Mouse (Mus musculus) heart, adult 2 months (tissue): ENCODE measurements at regions not wholly inside any gene's neighbourhood (a gene's known extent, or its start where the extent isn't known, plus 50 kb on each side); places are given as distances from the start of the nearest gene placed in this dataset.

Experiments used
- CTCF ChIP-seq: fragments of 200-600 bp; IDR thresholded peaks from 2 replicates; pipeline ENCODE4 v1.8.1; 2022; ENCODE audit warnings: antibody characterized with exemption, mild to moderate bottlenecking, moderate library complexity
- POLR2A ChIP-seq: fragments of 200-500 bp; IDR thresholded peaks from 2 replicates; pipeline ENCODE4 v1.6.1; 2011; ENCODE audit warnings: mild to moderate bottlenecking, low read depth, low read length, control low read depth; ENCODE audit not compliant: insufficient read depth

DNA sequence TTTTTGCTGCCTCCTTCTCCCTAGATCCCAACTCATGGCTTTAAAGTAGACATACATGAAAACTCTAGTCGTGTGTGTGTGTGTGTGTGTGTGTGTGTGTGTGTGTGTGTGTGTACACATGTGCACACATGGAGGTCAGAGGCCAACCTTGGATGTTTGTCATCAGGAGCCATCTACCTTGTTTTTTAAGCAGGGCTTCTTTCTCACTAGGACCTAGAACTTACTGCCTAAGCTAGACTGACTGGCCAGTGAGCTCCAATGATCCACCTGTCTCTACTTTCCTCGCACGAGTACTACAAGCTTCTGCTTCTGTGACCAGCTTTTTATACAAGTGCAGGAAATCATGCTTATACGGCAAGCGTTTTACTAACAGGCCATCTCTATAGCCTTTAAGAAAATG is 89.1 kb upstream of the Otx2 start:
- TF ChIP-seq CTCF (no peak), POLR2A (no peak)
